Mouse (Mus musculus) neutrophil, adult 5-6 weeks (primary cell): ENCODE results near the gene Chpf. TPM values are rescaled to one million over a fixed set of nuclear protein-coding genes. Genes with fewer than 3 reads are reported as not detected.

Source experiments
- ATAC-seq: fragments of 151-379, 151-347 bp; 2 replicates; pipeline ENCODE4 v1.8.0; 2017; ENCODE audit warnings: mild to moderate bottlenecking, moderate TSS enrichment; ENCODE audit not compliant: insufficient number of reproducible peaks, poor library complexity, low FRiP score, severe bottlenecking; ENCODE audit errors: extremely low read depth
- total RNA-seq: library from RNA; stranded (forward); fragments of 200-1000 nt; gene quantifications from 2 replicates; pipeline ENCODE4 v1.2.3, GENCODE M21; 2017

Gene Chpf
- total RNA-seq, 1 experiment from 2014 or later = 4.1 TPM

DNA sequence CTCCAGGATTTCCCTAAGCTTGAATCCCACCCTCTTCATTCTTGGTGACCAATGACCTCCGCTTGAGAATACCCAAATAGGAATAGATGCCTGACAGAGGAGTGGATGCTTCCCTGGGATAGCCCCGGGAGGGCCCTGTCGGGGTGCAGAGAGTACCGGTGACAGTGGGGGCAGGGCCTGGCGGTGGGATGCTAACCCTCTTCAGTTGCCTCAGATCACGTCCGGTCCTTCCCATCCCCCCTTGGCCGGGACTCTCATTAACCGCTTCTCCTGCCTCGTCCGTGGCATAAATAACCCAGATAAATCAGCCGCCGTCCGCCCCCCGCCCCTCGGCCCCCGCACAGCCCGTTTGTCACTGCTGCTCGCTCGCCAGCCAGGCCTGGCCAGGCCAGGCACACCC, 32.5 kb downstream of the Chpf start:
- no peak for ATAC-seq

DNA sequence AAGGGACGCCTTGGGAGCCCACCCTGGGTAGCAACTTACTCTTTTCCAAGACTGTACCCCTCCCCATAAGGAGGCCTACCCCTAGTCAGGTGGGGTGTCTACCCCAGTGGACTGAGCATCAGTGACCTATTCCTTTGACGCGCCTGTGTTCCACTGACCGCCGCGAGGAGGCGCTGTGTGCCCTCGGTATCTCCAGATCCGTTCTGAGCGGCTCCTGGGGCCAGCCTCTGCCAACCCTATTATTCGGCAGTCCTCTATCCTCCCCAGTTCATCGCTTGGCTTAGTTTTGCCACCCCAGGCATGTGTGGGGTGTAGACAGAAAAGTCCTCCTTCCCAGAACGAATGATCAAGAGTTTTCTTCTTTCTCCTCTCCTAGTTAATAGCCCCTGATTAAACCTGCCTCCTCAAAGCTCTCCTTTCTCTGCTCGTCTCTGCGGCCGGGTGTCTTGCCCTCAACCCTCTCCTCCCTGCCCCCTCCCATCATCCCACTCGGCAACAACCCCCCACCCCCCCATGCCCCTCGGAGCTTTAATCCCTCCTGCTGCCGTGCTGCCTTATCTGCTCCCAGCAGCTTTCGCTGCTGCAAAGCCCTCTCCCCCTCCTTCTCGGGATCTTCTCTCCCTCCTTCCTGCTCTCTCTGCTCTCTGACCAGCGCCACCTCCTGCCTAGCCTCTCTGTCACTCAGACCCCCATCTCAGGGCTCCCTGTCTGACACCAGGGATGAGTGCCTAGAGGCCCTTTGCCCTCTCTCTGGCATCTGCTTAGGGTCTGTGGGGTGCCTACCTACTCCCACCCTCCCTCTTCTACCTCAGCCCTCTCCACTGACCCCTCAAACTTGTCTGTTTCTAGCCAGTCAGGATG, 33.1 kb downstream of the Chpf start:
- peak; percentile 54 for ATAC-seq

DNA sequence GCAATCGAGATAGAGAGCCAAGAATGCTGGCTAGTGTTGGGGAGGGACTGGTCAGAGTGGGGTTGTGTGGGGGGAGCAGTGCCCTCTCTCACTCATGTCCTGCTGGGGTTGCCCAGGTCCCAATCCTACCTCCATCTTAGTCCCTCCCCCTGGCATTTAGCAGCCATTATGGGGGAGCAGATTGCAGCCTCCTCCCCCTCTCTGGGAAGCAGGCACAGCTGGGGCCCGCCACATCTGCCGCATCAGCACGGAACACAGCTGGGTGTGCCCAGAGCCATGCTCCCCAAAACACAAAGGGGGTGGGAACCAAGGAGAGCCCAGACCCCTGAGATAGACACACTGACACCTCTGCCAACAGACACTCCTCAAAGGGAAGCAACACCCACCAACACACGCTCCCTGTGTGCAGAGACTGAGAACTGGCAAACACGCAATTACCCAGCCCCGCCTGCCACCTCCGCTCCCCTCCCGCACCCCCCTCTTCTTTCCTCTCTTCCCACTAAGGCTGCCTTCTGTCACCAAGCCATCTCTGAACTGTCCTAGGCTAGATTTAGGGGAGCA, 33.9 kb downstream of the Chpf start:
- ATAC-seq = no peak

DNA sequence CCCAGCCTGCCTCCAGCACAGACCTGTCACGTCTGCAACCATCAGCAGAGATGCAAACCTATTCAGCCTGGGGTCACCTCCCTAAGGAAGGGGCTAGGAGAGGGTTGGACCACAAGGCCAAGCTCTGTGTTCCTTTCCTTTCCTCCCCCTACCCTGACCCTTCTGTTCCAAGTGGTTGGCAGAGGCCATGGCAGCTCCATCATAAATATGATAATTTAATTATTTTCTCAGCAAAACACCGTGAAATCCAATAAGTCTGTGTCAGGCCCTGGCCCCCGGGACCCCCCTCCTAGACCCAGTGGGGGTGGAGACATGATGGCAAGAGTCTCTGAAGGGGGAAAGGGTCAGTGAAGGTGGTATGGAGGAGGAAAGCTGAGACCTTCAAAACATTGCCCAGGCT, 34.9 kb downstream of the Chpf start:
- ATAC-seq = no peak

DNA sequence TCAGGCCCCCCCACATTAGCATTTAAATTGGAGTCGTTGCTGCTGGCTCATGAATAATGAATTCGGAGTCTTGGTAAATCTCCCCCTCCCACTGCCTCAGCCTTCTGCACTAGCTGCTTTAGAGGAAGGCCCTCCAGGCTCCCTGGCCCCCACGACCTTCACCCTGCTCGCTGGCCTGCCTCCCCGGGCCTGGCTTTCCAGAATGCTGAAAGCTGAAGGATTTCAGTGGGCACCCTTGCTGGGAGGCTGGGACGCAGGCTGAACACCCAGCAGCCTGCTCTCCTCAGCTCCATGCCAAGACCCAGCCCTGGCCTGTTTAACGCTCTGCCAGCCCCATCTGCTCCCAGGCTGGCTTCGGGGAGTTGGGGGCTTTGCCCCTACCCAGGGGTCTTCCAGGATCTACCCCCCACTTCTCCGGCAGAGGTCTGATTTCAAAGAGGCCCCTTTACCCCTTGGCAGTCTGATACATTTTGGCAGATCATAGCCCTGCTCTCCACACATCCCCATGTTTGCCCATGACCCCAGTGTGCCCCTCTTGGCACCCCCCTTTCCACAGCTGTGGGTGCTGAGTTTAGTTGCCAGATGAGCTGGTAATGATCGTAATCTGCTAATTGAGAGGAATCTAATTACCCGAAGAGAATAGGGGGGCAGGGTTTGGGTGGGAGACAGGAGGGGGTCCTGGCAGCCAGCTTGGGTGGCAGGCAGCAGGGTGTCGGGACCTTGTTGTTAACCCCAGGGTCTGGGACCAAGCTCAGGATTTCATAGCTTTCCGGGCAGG, 35.7 kb downstream of the Chpf start:
- ATAC-seq = no peak

DNA sequence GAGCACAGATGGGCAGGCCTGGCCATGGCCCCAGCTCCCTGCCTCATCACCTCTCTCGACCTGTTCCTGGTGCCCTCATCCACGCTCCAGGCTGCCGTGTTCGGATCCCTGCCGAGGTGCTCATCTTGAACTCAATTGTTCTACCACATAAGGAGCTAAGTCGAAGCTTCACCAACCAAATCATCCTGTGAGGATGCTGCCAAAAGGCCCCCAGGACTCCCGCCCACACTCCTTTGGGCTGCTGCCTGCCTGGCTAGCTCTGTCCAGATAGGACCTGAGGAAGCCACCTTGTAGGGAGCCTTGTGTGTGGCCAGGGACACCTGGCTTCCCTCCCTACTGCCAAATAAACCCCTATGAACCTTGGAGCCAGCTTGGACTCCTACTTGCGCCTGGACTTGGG, 36.3 kb downstream of the Chpf start:
- no peak for ATAC-seq

DNA sequence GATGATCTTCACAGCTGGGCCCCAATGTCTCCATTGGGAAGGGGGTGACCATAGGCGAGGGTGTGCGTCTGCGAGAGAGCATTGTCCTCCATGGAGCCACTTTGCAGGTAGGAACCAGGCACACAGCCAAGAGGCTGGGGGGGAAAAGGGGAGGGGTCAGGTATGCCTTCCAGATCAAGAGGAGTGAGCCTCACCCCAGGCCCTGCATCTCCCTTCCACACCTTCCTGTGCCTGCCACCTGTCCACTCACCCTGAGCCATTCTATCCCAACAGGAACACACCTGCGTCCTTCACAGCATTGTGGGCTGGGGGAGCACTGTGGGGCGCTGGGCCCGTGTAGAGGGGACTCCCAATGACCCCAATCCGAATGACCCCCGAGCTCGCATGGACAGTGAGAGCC, 36.9 kb downstream of the Chpf start:
- no peak for ATAC-seq

DNA sequence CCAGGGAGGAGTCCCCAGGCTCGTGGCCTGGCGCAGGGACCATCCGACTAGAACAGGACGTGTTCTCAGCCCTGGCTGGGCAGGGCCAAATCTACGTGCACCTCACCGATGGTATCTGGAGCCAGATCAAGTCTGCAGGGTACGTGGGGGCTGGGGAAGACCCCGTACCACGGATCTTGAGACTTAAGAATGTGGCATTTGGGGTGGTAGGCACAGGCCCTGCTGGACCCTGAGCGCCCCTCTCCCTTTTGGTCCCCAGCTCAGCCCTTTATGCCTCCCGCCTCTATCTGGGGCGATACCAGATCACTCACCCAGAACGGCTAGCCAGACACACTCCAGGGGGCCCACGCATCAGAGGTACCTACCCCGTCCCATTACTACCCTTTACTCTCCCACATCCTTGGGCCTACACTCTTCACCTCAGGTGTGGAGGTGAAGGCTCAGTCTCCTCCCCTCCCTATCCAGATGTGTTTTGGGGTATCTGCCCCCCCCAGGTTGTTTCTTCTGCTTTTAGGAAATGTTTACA, 37.6 kb downstream of the Chpf start:
- no peak for ATAC-seq

DNA sequence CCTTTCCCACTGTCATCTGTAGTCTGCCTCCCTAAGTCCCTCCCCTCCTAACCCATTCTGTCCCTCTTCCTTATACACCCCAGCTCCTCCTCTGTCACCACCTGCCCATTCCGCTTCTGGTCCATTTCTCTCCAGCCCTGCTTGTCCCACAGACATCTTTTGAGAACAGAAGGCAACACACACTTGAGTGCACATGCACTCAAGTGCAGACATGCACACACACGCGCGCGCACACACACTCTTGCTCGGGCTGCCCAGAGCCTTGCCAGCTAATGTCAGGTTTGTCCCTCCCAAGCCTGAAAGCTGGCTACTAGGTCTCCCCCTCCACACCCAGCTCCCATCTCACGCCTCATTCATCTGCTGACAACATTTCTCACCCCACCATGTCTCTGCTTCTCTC, 38.4 kb downstream of the Chpf start:
- ATAC-seq = no peak

DNA sequence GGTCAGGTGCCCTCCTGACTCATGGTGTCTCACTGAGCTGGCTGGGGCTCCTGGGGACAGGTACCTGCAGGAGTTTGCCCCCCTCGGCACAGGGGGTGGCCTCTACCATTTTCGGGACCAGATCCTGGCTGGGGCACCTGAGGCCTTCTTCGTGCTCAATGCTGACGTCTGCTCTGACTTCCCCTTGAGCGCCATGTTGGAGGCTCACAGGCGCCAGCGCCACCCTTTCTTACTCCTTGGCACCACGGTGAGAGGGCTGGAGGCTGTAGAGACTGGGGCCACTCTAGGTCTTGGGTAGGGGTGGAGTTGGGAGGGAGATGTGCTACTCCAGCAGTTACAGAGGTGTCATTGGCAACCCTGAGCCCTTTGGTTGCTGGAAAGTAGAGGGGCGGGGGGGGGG, 40.3 kb downstream of the Chpf start:
- ATAC-seq = no peak

DNA sequence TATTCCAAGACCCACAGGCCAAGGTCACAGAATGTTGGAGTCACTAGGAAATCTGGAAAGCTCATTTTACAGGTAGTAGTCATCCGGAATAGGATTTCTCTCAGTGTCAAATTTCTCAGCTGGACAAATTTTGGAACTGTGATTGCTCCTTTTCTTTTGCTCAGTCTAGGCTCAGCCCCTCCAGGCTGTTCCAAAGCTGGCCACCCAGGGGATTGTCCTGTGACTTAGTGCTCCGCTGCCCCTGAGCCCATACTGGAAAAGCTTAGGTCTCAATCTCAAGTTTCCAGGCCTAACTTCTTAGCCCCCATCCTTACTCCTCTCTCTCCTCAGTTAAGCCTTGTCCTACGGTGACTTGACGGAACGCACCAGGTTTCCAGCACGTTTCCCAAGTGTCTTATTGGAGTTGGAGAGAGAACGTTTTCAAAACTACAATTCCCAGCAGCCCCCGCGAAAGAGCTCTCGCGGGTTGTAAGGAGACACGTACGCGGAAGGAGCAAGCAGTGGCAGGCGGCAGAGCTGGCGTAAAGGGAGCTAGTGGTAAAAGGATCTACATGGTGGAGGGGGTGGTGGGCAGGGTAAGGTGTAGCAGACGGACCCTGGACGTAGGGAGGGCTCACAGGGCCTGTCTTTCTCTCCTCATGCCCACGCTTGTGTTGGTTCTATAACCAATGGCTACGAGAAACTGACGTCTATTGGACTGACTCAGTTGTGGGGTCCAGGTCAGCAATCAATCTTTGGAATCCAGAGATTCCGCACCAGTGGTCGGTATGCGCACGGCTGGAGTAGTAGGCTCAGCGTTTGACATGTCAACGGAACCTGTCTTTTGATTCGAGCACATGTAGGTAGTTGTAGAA, 43.4 kb downstream of the Chpf start, which contains the start of gene Gmppa:
Gene Gmppa (plus strand): TSS at position 456 of the 854 bp plus-strand sequence.
- peak; percentile 61 for ATAC-seq

DNA sequence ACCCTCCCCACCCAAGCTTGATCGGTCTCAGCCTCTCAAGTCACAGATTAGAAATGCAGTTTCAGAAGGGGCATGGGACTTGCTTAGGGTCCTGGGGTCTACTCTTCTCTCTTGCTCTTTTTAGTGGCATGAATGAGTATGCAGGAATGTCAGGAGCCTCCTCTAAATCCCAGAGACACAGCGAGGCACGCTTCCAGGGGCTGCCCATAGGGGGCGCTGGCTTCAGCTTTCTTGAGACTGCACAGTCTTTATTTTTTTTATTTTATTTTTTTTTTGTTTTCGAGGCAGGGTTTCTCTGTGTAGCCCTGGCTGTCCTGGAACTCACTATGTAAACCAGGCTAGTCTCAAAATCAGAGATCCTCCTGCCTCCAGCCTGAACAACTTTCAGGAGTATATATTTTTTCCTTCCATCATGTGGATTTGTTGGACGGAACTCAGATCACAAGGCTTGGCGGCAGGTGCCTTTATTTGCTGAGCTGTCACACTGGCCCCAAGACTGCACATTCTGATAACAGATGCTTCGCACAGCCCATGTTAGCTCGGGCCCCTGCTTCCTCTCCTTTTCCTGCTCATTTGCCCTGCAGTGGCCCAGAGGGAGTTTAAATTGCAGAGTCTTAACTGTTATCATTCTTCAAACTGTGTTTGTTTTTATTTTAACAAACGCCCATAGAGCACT, 53.2 kb downstream of the Chpf start:
- no peak for ATAC-seq

Other genes with a start within 250 kb of the Chpf start
- not detected in 2 replicates for gene A630095N17Rik, start 247.2 kb downstream of the Chpf start, total RNA-seq
- gene Dnajb2, start 242.9 kb downstream of the Chpf start, total RNA-seq = 39.7 and 54.4 TPM in 2 replicates
- gene Ptprn, start 214.8 kb downstream of the Chpf start, total RNA-seq = not detected in 2 replicates
- gene Resp18, start 200.9 kb downstream of the Chpf start, total RNA-seq = not detected in 2 replicates
- gene Dnpep, start 161.3 kb downstream of the Chpf start, total RNA-seq = 33.1 and 39.0 TPM in 2 replicates
- not detected in 2 replicates for gene Des, start 119.0 kb downstream of the Chpf start, total RNA-seq
- not detected in 2 replicates for gene Speg, start 104.0 kb downstream of the Chpf start, total RNA-seq
- 32.6 and 34.4 TPM in 2 replicates for gene Gmppa, start 43.4 kb downstream of the Chpf start, total RNA-seq
- gene Asic4, start 28.9 kb downstream of the Chpf start, total RNA-seq = not detected in 2 replicates
- 0.35 TPM in 1 of 2 replicates, not detected in the other for gene Tmem198, start 225 bp upstream of the Chpf start, total RNA-seq
- not detected in 2 replicates for gene Obsl1, start 27.1 kb upstream of the Chpf start, total RNA-seq
- gene Inha, start 27.8 kb upstream of the Chpf start, total RNA-seq = not detected in 2 replicates
- 57.0 and 72.0 TPM in 2 replicates for gene Stk11ip, start 42.2 kb upstream of the Chpf start, total RNA-seq
- gene Slc4a3, start 67.0 kb upstream of the Chpf start, total RNA-seq = not detected in 2 replicates